Mouse (Mus musculus): Measurements from ENCODE around the gene Zc2hc1c. TPM values are rescaled to one million over a fixed set of nuclear protein-coding genes. Genes with fewer than 3 reads are reported as not detected.

Zc2hc1c gene
- polyA plus RNA-seq (2016; fragmentation: Nextera tagmentation; extraction: Ambion mirVana), result 1.3 and 1.4 TPM in 2 replicates

GRCm38 (mm10) chr12:85288486-85289156, at the start of gene Zc2hc1c:
TSS of gene Zc2hc1c (plus strand) at chr12:85288591.
- Histone ChIP-seq H3K36me3 (no peaks in the 10 kb centered on the region), H3K27me3 (peaks cover 17% of the 10 kb centered on the region; the same call in 1 of the 2 replicates), H3K4me2 (replicated peaks) (peak within 1 kb of the TSS; percentile 84), H3K9ac (peak within 1 kb of the TSS; percentile 63), H3K27ac (0 out of 2 replicates have a peak within 1 kb of the TSS, but pooled peaks have one; percentile 40), H3K4me3 (peak within 1 kb of the TSS; percentile 54), H3K4me1 (peaks cover 8% of the 10 kb centered on the region), H3K9me3 (replicated peaks) (no peaks in the 10 kb centered on the region; the same call in 1 of the 2 replicates)
- peak; percentile 86 for ATAC-seq (ENCODE audit: low FRiP score)
- 4% methylated on average over 30 of the region's 31 CpGs for WGBS

- Histone ChIP-seq H3K4me1 (no peaks in the 10 kb centered on the region), H3K27ac (no peak overlapping the region), H3K9ac (no peak overlapping the region), H3K4me3 (no peak overlapping the region), H3K36me3 (peaks cover 16% of the 10 kb centered on the region), H3K27me3 (no peaks in the 10 kb centered on the region), H3K4me2 (replicated peaks) (no peak overlapping the region), H3K9me3 (replicated peaks) (peaks cover 6% of the 10 kb centered on the region; the same call in 1 of the 2 replicates)
- ATAC-seq (ENCODE audit: low FRiP score), result no peak
- 84% methylated on average over 3 of the region's 3 CpGs for WGBS
Measured at GRCm38 (mm10) chr12:85252083-85252482, 36.3 kb upstream of the Zc2hc1c start.

- no peak overlapping the region for H3K27ac ChIP-seq
Measured at GRCm38 (mm10) chr12:85256074-85256751, 32.2 kb upstream of the Zc2hc1c start.

GRCm38 (mm10) chr12:85257008-85257639, 31.3 kb upstream of the Zc2hc1c start:
- Histone ChIP-seq H3K4me2 (replicated peaks) (no peak overlapping the region), H3K36me3 (peaks cover 8% of the 10 kb centered on the region; the same call in 1 of the 2 replicates), H3K4me3 (no peak overlapping the region), H3K27me3 (no peaks in the 10 kb centered on the region), H3K27ac (no peak overlapping the region), H3K9ac (no peak overlapping the region), H3K9me3 (replicated peaks) (no peaks in the 10 kb centered on the region), H3K4me1 (no peaks in the 10 kb centered on the region)
- ATAC-seq (ENCODE audit: low FRiP score), result no peak
- WGBS, result 85% methylated on average over 7 of the region's 7 CpGs

More at GRCm38 (mm10) chr12:85256074-85256751, 32.2 kb upstream of the Zc2hc1c start:
- H3K4me1 ChIP-seq, result no peaks in the 10 kb centered on the region
- no peak overlapping the region for H3K4me2 ChIP-seq (replicated peaks)
- no peaks in the 10 kb centered on the region for H3K27me3 ChIP-seq
- 64% methylated on average over 7 of the region's 7 CpGs for WGBS
- no peak overlapping the region for H3K4me3 ChIP-seq
- H3K9me3 ChIP-seq (replicated peaks), result no peaks in the 10 kb centered on the region
- H3K9ac ChIP-seq, result no peak overlapping the region
- H3K36me3 ChIP-seq, result peaks cover 8% of the 10 kb centered on the region; the same call in 1 of the 2 replicates
- no peak for ATAC-seq (ENCODE audit: low FRiP score)

GRCm38 (mm10) chr12:85262489-85262888, 25.9 kb upstream of the Zc2hc1c start:
- WGBS, result 56% methylated on average over 10 of the region's 10 CpGs
- Histone ChIP-seq H3K4me3 (no peak overlapping the region), H3K9ac (0 out of 2 replicates have a peak overlapping the region, but pooled peaks have one; percentile 27), H3K4me1 (peaks cover 3% of the 10 kb centered on the region; the same call in 1 of the 2 replicates), H3K4me2 (replicated peaks) (no peak overlapping the region), H3K9me3 (replicated peaks) (no peaks in the 10 kb centered on the region), H3K36me3 (peaks cover 8% of the 10 kb centered on the region; the same call in 1 of the 2 replicates), H3K27ac (0 out of 2 replicates have a peak overlapping the region, but pooled peaks have one; percentile 2), H3K27me3 (no peaks in the 10 kb centered on the region)
- no peak for ATAC-seq (ENCODE audit: low FRiP score)

GRCm38 (mm10) chr12:85263190-85263589, 25.2 kb upstream of the Zc2hc1c start:
- Histone ChIP-seq H3K27me3 (no peaks in the 10 kb centered on the region), H3K9ac (0 out of 2 replicates have a peak overlapping the region, but pooled peaks have one; percentile 29), H3K27ac (no peak overlapping the region), H3K36me3 (peaks cover 5% of the 10 kb centered on the region; the same call in 1 of the 2 replicates), H3K4me2 (replicated peaks) (no peak overlapping the region), H3K9me3 (replicated peaks) (no peaks in the 10 kb centered on the region), H3K4me3 (no peak overlapping the region), H3K4me1 (peaks cover 3% of the 10 kb centered on the region; the same call in 1 of the 2 replicates)
- no peak for ATAC-seq (ENCODE audit: low FRiP score)
- 83% methylated on average over 5 of the region's 5 CpGs for WGBS

- no peak overlapping the region for H3K27ac ChIP-seq
- no peak overlapping the region for H3K4me3 ChIP-seq
- no peaks in the 10 kb centered on the region; the same call in 1 of the 2 replicates for H3K36me3 ChIP-seq
- WGBS, result 73% methylated on average over 8 of the region's 8 CpGs
- ATAC-seq (ENCODE audit: low FRiP score), result no peak
- no peaks in the 10 kb centered on the region for H3K27me3 ChIP-seq
- H3K9ac ChIP-seq, result no peak overlapping the region
- no peaks in the 10 kb centered on the region for H3K9me3 ChIP-seq (replicated peaks)
- H3K4me2 ChIP-seq (replicated peaks), result no peak overlapping the region
- H3K4me1 ChIP-seq, result peaks cover 3% of the 10 kb centered on the region; the same call in 1 of the 2 replicates
Measured at GRCm38 (mm10) chr12:85264531-85264930, 23.9 kb upstream of the Zc2hc1c start.

GRCm38 (mm10) chr12:85264940-85265339, 23.5 kb upstream of the Zc2hc1c start:
- Histone ChIP-seq H3K27ac (no peak overlapping the region), H3K36me3 (no peaks in the 10 kb centered on the region; the same call in 1 of the 2 replicates), H3K4me2 (replicated peaks) (no peak overlapping the region), H3K27me3 (no peaks in the 10 kb centered on the region), H3K4me3 (no peak overlapping the region), H3K9ac (no peak overlapping the region), H3K4me1 (peaks cover 4% of the 10 kb centered on the region), H3K9me3 (replicated peaks) (no peaks in the 10 kb centered on the region)
- WGBS, result 58% methylated on average over 7 of the region's 7 CpGs
- ATAC-seq (ENCODE audit: low FRiP score), result no peak

- no peaks in the 10 kb centered on the region for H3K27me3 ChIP-seq
- H3K4me1 ChIP-seq, result peaks cover 6% of the 10 kb centered on the region
- 89% methylated on average over 3 of the region's 3 CpGs for WGBS
- no peak overlapping the region for H3K9ac ChIP-seq
- H3K4me3 ChIP-seq, result no peak overlapping the region
- H3K4me2 ChIP-seq (replicated peaks), result no peak overlapping the region
- no peaks in the 10 kb centered on the region for H3K9me3 ChIP-seq (replicated peaks)
- H3K27ac ChIP-seq, result no peak overlapping the region
- no peaks in the 10 kb centered on the region; the same call in 1 of the 2 replicates for H3K36me3 ChIP-seq
- no peak for ATAC-seq (ENCODE audit: low FRiP score)
Measured at GRCm38 (mm10) chr12:85266248-85266647, 22.1 kb upstream of the Zc2hc1c start.

- no peaks in the 10 kb centered on the region for H3K27me3 ChIP-seq
- H3K4me2 ChIP-seq (replicated peaks), result peak overlapping the region; percentile 52
- H3K4me3 ChIP-seq, result peak overlapping the region; percentile 49
- H3K27ac ChIP-seq, result peak overlapping the region; percentile 84
- H3K9me3 ChIP-seq (replicated peaks), result no peaks in the 10 kb centered on the region
- 60% methylated on average over 3 of the region's 3 CpGs for WGBS
- peaks cover 6% of the 10 kb centered on the region for H3K4me1 ChIP-seq
- H3K36me3 ChIP-seq, result no peaks in the 10 kb centered on the region; the same call in 1 of the 2 replicates
- peak overlapping the region; percentile 65 for H3K9ac ChIP-seq
- no peak for ATAC-seq (ENCODE audit: low FRiP score)
Measured at GRCm38 (mm10) chr12:85269821-85270220, 18.6 kb upstream of the Zc2hc1c start.

- H3K4me1 ChIP-seq, result peaks cover 3% of the 10 kb centered on the region; the same call in 1 of the 2 replicates
- peak; percentile 95 for ATAC-seq (ENCODE audit: low FRiP score)
Measured at GRCm38 (mm10) chr12:85270319-85270718, 18.1 kb upstream of the Zc2hc1c start, which contains the start of gene Mlh3. TSS of gene Mlh3 (minus strand) at chr12:85270599.

More at GRCm38 (mm10) chr12:85270319-85270718, 18.1 kb upstream of the Zc2hc1c start, which contains the start of gene Mlh3:
- H3K9me3 ChIP-seq (replicated peaks), result no peaks in the 10 kb centered on the region
- WGBS, result under 1% methylated on average over 35 of the region's 35 CpGs
- H3K27me3 ChIP-seq, result no peaks in the 10 kb centered on the region
- H3K27ac ChIP-seq, result peak within 1 kb of the TSS; percentile 84
- H3K36me3 ChIP-seq, result no peaks in the 10 kb centered on the region; the same call in 1 of the 2 replicates
- peak within 1 kb of the TSS; percentile 52 for H3K4me2 ChIP-seq (replicated peaks)
- peak within 1 kb of the TSS; percentile 65 for H3K9ac ChIP-seq
- peak within 1 kb of the TSS; percentile 49 for H3K4me3 ChIP-seq
